Mouse (Mus musculus) hindbrain, postnatal 0 days (tissue): ENCODE measurements around the gene Asb3. TPM values are rescaled to one million over a fixed set of nuclear protein-coding genes. Genes with fewer than 3 reads are reported as not detected.
A peak's percentile ranks its signal among the peaks of the same experiment; 100 is the strongest.

Experiments used
- ATAC-seq: fragments of 200-750 bp; cut with Nextera tagmentation; 2 replicates; pipeline ENCODE4 v1.8.0; 2017; ENCODE audit warnings: mild to moderate bottlenecking, moderate TSS enrichment, moderate library complexity
- DNase-seq: peaks from one replicate; pipeline ENCODE4 v3.0.0-alpha.2; 2015; ENCODE audit warnings: low spot score
- H3K27ac ChIP-seq: fragments of 300-500 bp; sonication (generic); 2 replicates; pipeline ENCODE4 v1.5.1; 2014; ENCODE audit warnings: mild to moderate bottlenecking
- H3K27me3 ChIP-seq: fragments of 300-500 bp; sonication (generic); 2 replicates; pipeline ENCODE4 v1.6.1; 2014; ENCODE audit warnings: low read length, mixed read lengths; ENCODE audit not compliant: insufficient read depth
- H3K36me3 ChIP-seq: fragments of 300-500 bp; sonication (generic); 2 replicates; pipeline ENCODE4 v1.6.1; 2014; ENCODE audit warnings: low read length, mixed read lengths; ENCODE audit not compliant: insufficient read depth
- H3K4me1 ChIP-seq: fragments of 300-500 bp; sonication (generic); 2 replicates; pipeline ENCODE4 v1.6.1; 2014; ENCODE audit warnings: antibody characterized with exemption, low read length, mixed read lengths; ENCODE audit not compliant: insufficient read depth
- H3K4me2 ChIP-seq: fragments of 300-500 bp; sonication (generic); 2 replicates; pipeline ENCODE4 v1.6.1; 2014; ENCODE audit warnings: low read depth, mild to moderate bottlenecking, low read length, moderate library complexity, mixed read lengths
- H3K4me3 ChIP-seq: fragments of 300-500 bp; sonication (generic); 2 replicates; pipeline ENCODE4 v1.5.1; 2014; ENCODE audit warnings: low read length
- H3K9ac ChIP-seq: fragments of 300-500 bp; sonication (generic); replicated peaks from 2 replicates; pipeline ENCODE4 v1.6.1; 2014; ENCODE audit warnings: mild to moderate bottlenecking, low read length, moderate library complexity, mixed read lengths
- H3K9me3 ChIP-seq: fragments of 300-500 bp; sonication (generic); 2 replicates; pipeline ENCODE4 v1.6.1; 2016; ENCODE audit warnings: low read length, mixed read lengths
- CTCF ChIP-seq: IDR thresholded peaks from 2 replicates; pipeline ENCODE4 v1.5.1; 2016; ENCODE audit warnings: antibody characterized with exemption, control low read depth, low read depth
- WGBS: fragments of 180-500 bp; shearing (Covaris S2); extraction: QIAGEN DNeasy Blood & Tissue Kit; methylation state at CpG from one replicate; pipeline ENCODE4 v1.1.7; 2014; 5-methylcytosine and 5-hydroxymethylcytosine counted together
- polyA plus RNA-seq: library from polyadenylated mRNA; unstranded; fragments of >200 nt; fragmentation: Nextera tagmentation; extraction: Ambion mirVana; gene quantifications from 2 replicates; pipeline ENCODE4 v1.2.1, GENCODE M21; 2015
- total RNA-seq: library from RNA; depleted of rRNA; stranded (reverse); fragments of >200 nt; gene quantifications from 2 replicates; pipeline ENCODE4 v1.2.3, GENCODE M21; 2014

The Asb3 gene
- total and polyA plus RNA-seq, 2 experiments from 2014 or later, result 14.8 to 19.8 TPM

GRCm38 (mm10) chr11:30953469-30954154, 68.4 kb downstream of the Asb3 start:
- DNase-seq, result peak; percentile 58
- H3K9ac ChIP-seq, result peak overlapping the region; percentile 70

GRCm38 (mm10) chr11:30954279-30954725, 69.1 kb downstream of the Asb3 start, which contains the start of gene Erlec1:
Gene Erlec1, minus strand, starts transcription at chr11:30954335.
- Histone ChIP-seq H3K36me3 (peaks cover 3% of the 10 kb centered on the region), H3K4me2 (peak within 1 kb of the TSS; percentile 81), H3K4me3 (peak within 1 kb of the TSS; percentile 69), H3K9me3 (peaks cover 6% of the 10 kb centered on the region), H3K27me3 (no peaks in the 10 kb centered on the region), H3K4me1 (0 out of 2 replicates have a peak, but pooled peaks cover 5% of the 10 kb centered on the region), H3K27ac (peak within 1 kb of the TSS; percentile 88), H3K9ac (peak within 1 kb of the TSS; percentile 83)
- ATAC-seq (peak; percentile 99), DNase-seq (peak; percentile 95)
- peak; percentile 55 for TF ChIP-seq CTCF
- WGBS, result under 1% methylated on average over 40 of the region's 40 CpGs

More at GRCm38 (mm10) chr11:30953469-30954154, 68.4 kb downstream of the Asb3 start:
- no peaks in the 10 kb centered on the region for H3K27me3 ChIP-seq
- 0 out of 2 replicates have a peak, but pooled peaks cover 5% of the 10 kb centered on the region for H3K4me1 ChIP-seq
- H3K9me3 ChIP-seq, result peaks cover 3% of the 10 kb centered on the region
- H3K27ac ChIP-seq, result peak overlapping the region; percentile 88
- under 1% methylated on average over 26 of the region's 32 CpGs for whole genome bisulfite sequencing
- peak; percentile 89 for ATAC-seq
- H3K36me3 ChIP-seq, result peaks cover 4% of the 10 kb centered on the region
- TF ChIP-seq CTCF, result peak; percentile 36; the same call in 1 of the 2 replicates
- H3K4me2 ChIP-seq, result peak overlapping the region; percentile 66
- H3K4me3 ChIP-seq, result peak overlapping the region; percentile 69

GRCm38 (mm10) chr11:30985237-30985636, 100.0 kb downstream of the Asb3 start:
- Histone ChIP-seq H3K9ac (peak overlapping the region; percentile 62; the same call in 1 of the 2 replicates), H3K9me3 (no peaks in the 10 kb centered on the region), H3K4me1 (no peaks in the 10 kb centered on the region), H3K27ac (no peak overlapping the region), H3K36me3 (no peaks in the 10 kb centered on the region), H3K4me3 (peak overlapping the region; percentile 58), H3K27me3 (no peaks in the 10 kb centered on the region), H3K4me2 (peak overlapping the region; percentile 68)
- WGBS, result 20% methylated on average over 2 of the region's 2 CpGs
- no peak for TF ChIP-seq CTCF
- DNase-seq, result no peak
- no peak for ATAC-seq

- DNase-seq (peak; percentile 94), ATAC-seq (peak; percentile 99)
- WGBS, result under 1% methylated on average over 22 of the region's 22 CpGs
- no peak for TF ChIP-seq CTCF
- Histone ChIP-seq H3K9ac (peak within 1 kb of the TSS; percentile 62), H3K4me2 (peak within 1 kb of the TSS; percentile 68), H3K27ac (peak within 1 kb of the TSS; percentile 80), H3K9me3 (no peaks in the 10 kb centered on the region), H3K27me3 (no peaks in the 10 kb centered on the region), H3K36me3 (no peaks in the 10 kb centered on the region), H3K4me3 (peak within 1 kb of the TSS; percentile 58), H3K4me1 (no peaks in the 10 kb centered on the region)
These were observed 100.8 kb downstream of the Asb3 start, which contains the start of gene Chac2 for GRCm38 (mm10) chr11:30985877-30986624. Gene Chac2, minus strand, starts transcription at chr11:30986350.

- DNase-seq (no peak), ATAC-seq (peak; percentile 74)
- Histone ChIP-seq H3K27me3 (no peaks in the 10 kb centered on the region), H3K9ac (peak overlapping the region; percentile 62), H3K27ac (peak overlapping the region; percentile 28; the same call in 1 of the 2 replicates), H3K4me1 (no peaks in the 10 kb centered on the region), H3K4me3 (peak overlapping the region; percentile 58), H3K9me3 (no peaks in the 10 kb centered on the region), H3K36me3 (no peaks in the 10 kb centered on the region), H3K4me2 (peak overlapping the region; percentile 68)
- WGBS, result 3% methylated on average over 2 of the region's 2 CpGs
- no peak for TF ChIP-seq CTCF
These were observed 101.4 kb downstream of the Asb3 start for GRCm38 (mm10) chr11:30986625-30987017.

GRCm38 (mm10) chr11:30996670-30997069, 111.5 kb downstream of the Asb3 start:
- ATAC-seq (no peak), DNase-seq (no peak)
- TF ChIP-seq CTCF, result no peak
- H3K4me1 ChIP-seq, result no peaks in the 10 kb centered on the region
- WGBS, result 97% methylated on average over 3 of the region's 3 CpGs
- no peaks in the 10 kb centered on the region for H3K36me3 ChIP-seq
- no peaks in the 10 kb centered on the region for H3K27me3 ChIP-seq
- H3K9ac ChIP-seq, result no peak overlapping the region
- no peak overlapping the region for H3K4me2 ChIP-seq
- H3K4me3 ChIP-seq, result no peak overlapping the region
- H3K9me3 ChIP-seq, result no peaks in the 10 kb centered on the region
- no peak overlapping the region for H3K27ac ChIP-seq
